Mouse (Mus musculus) lung, adult 2 months (tissue): ENCODE data around the gene Syn3.

Experiments
- CTCF ChIP-seq: fragments of 200-500 bp; IDR thresholded peaks from 2 replicates; pipeline ENCODE4 v1.5.1; 2011; ENCODE audit warnings: mild to moderate bottlenecking, low read length, control low read depth; ENCODE audit not compliant: insufficient read depth
- POLR2A ChIP-seq: fragments of 200-500 bp; IDR thresholded peaks from 2 replicates; pipeline ENCODE4 v1.6.1; 2011; ENCODE audit warnings: low read depth, mild to moderate bottlenecking, control low read depth, low read length, borderline replicate concordance; ENCODE audit errors: extremely low read depth

- TF ChIP-seq POLR2A (no peak), CTCF (no peak)
These were observed 15.1 kb upstream of the Syn3 start for GRCm38 (mm10) chr10:86513801-86514200.
